Mouse (Mus musculus): ENCODE measurements at regions not wholly inside any gene's neighbourhood (a gene's known extent, or its start where the extent isn't known, plus 50 kb on each side); places are given as distances from the start of the nearest gene placed in this dataset.

GRCm38 (mm10) chr1:185834171-185834570, 282.9 kb downstream of the Lyplal1 start:
- DNase-seq (ENCODE audit: low spot score in 2 of 2), result no peak

DNA sequence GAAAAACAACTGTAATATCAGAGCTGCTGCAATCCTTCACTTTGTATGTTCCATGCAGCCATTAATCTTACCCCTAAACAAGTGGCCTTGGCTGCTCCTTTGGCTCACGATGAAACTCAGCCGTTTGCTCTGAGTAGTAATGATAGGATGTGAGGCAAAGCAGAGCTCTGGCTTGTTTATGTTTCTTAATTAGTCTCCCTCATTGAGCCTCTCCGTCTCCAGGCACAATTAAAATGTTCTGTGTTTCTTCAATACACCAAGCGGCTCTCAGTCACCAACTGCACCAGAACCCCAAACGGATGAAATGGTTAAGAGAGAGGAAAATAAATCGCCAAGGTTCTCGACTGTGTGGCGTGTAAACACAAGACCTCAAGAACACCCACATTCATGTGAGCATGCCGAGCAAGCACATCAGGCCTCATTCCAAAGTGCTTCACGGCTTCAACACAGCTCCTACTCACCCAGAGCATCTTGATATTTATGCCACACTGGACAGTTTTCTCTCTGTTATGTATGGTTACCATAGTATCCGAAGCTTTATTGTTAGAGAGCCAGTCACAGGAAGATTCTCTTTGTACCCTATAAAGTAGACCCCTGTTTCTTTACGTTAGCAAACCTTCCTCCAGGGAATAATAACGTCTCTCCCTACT, 280.4 kb downstream of the Lyplal1 start:
- no peak for DNase-seq (ENCODE audit: low spot score in 2 of 2)

DNA sequence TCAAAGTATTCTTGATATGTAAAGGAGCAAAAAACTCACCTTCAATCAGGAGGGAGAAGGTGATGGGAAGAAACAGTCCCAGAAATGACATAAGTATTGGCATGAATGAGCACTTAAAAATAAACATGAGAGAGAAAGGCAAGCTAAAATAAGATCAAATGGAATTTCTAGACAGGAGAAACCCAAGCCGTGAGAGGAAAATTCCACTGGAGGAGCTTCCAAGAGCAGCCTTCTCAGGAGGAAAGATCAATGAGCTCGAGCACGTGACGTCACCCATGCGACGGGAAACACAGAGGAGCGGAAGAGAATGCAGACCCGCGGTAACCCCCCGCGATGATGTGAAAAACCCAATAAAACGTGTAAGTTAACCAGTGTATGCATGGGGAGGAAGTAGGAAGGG, 274.6 kb downstream of the Lyplal1 start:
- DNase-seq (ENCODE audit: low spot score in 2 of 2), result no peak

GRCm38 (mm10) chr1:185847161-185847560, 269.9 kb downstream of the Lyplal1 start:
- DNase-seq (ENCODE audit: low spot score in 2 of 2), result no peak

DNA sequence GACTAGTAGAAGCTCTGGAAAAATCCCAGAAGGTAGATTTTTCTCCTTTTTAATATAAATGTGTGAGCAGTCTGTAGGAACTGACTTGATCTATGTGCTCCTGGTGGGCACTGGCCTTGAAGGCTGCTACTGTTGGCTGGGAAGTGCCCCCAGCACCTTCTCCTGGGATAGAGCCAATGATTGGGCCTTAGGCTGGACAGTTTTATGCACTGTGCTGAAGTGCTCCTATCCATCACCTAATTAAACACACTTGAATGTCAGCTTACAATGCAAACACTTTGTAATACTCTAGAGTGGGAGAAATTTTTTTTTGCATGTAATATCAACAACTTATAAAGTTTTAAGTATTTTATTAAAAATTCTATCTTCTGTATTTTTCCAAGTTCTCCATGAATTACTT, 266.5 kb downstream of the Lyplal1 start:
- DNase-seq (ENCODE audit: low spot score in 2 of 2), result no peak

GRCm38 (mm10) chr1:185851262-185851893, 265.7 kb downstream of the Lyplal1 start:
- no peak for DNase-seq (ENCODE audit: low spot score in 2 of 2)

GRCm38 (mm10) chr1:185861692-185862091, 255.4 kb downstream of the Lyplal1 start:
- DNase-seq (ENCODE audit: low spot score in 2 of 2), result no peak

DNA sequence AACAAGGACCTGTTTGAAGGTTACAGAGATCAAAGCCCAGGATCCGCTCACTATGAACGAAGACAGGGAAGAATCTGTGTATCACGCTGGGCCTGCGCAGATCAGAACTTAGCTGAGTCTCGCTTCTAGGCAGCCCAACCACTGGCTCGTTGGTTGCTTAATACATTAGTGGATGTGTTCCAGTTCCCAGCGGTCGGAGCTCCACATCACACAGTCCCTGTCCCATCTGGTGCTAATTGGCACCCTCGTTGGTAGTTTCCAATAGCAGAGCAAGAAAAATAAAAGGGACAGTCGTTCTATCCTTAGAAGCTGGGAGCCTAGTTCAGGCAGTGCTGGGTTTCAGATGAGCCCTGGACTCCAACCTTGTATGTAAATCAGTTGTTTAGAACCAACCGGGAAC, 251.2 kb downstream of the Lyplal1 start:
- peak in 1 of 2 experiments; percentile 13 for DNase-seq (ENCODE audit: low spot score in 2 of 2)

DNA sequence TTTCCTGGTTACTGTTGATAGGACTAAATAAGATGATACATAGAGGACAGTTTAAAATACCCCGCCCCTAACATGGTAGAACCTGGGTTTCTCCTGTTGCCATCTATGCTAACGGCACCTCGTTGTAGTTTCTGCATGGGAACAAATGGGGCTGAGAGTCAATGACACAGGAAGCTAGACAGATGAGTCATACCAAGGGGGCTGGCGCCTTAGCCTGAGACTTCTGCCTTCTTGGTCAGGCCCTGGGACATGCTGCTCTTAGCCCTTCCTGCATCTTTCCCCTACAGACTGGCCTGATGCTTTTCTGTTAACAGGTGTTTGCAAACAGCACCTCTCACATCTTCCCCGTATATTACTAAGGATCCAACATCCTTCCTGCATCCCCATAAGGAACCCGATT, 250.5 kb downstream of the Lyplal1 start:
- DNase-seq (ENCODE audit: low spot score in 2 of 2), result no peak

DNA sequence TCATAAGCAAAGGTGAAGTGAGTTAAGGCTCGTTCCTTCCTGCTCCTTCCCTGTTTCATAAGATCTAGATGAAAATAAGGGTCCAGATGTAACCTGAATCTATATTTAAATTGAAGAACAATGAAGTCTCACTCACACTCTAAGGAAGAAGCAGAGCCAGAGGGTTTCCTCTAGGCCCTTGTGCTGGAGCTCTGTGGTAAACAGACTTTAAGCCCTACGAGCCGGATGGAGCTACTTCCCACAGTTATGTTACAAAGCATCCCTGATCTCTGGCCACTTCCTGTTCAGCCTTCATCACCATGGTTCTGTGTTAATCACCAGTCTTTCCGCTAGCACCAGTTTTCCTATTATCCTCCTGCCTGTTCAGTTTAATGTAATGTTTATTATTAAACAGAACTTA, 250.1 kb downstream of the Lyplal1 start:
- no peak for DNase-seq (ENCODE audit: low spot score in 2 of 2)

- no peak for DNase-seq (ENCODE audit: low spot score in 2 of 2)
Measured at GRCm38 (mm10) chr1:185868721-185869120, 248.4 kb downstream of the Lyplal1 start.

- no peak for DNase-seq (ENCODE audit: low spot score in 2 of 2)
Measured at GRCm38 (mm10) chr1:185887031-185887430, 230.1 kb downstream of the Lyplal1 start.

DNA sequence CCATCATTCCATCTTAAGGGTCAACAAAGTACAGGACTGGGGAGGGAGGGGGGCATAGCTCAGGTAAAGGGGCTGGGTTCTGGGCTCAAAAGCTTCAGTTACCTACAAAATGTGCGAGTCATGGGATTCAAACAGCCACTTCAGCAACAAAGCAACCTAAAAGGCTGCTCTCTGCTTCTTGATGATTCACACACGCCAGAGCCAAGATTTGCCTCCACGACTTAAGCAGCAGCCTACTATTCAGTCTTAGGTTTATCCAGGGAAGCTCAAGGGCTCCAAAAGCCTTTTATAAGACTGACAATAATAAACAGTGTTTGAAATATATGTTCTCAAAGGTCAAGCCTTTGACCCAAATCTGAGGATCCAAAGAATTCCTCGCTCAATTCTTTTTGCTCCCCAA, 225.3 kb downstream of the Lyplal1 start:
- no peak for DNase-seq (ENCODE audit: low spot score in 2 of 2)

- no peak for DNase-seq (ENCODE audit: low spot score in 2 of 2)
Measured at GRCm38 (mm10) chr1:185893421-185893820, 223.7 kb downstream of the Lyplal1 start.

DNA sequence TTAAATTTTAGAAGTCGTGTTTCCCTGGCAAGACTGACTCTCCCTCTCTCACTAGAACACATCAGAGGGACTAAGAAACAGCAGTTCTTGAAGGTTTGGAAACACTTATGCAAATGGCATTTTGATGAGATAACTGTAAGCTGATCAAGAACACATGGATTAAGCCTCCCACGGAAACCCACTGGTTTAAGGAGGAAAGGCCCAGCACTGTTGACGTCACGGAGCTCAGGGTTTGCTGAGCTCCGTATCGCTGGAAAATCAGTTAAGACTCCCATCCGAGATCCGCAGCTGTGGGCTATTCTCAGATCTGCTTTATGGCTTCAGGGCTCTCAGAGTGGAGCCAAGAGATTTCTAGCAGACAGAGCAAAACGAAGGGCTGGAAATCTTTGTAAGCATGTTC, 218.6 kb downstream of the Lyplal1 start:
- DNase-seq (ENCODE audit: low spot score in 2 of 2), result peak in 1 of 2 experiments; percentile 15

- no peak for DNase-seq (ENCODE audit: low spot score in 2 of 2)
Measured at GRCm38 (mm10) chr1:185900316-185900715, 216.8 kb downstream of the Lyplal1 start.

DNA sequence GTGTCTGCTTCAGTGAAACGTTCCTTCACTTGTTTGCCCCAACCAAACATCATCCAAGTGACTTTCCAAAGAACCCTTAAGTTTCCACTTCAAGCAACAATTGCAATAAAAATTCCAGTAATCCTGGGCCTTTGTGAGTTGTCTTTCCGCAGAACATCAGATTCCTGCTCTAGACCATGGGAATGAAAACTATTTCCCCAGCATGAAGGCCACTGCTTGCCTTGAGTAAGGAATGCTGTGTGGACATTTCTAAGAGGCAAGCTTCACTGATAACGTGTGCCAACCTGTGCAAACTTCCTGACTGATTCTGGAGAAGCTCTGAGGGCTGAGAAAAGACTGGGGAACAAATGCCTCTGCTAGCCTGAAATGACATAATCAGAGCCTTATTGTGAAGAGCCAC, 214.7 kb downstream of the Lyplal1 start:
- no peak for DNase-seq (ENCODE audit: low spot score in 2 of 2)

GRCm38 (mm10) chr1:185905666-185906065, 211.4 kb downstream of the Lyplal1 start:
- DNase-seq (ENCODE audit: low spot score in 2 of 2), result no peak

DNA sequence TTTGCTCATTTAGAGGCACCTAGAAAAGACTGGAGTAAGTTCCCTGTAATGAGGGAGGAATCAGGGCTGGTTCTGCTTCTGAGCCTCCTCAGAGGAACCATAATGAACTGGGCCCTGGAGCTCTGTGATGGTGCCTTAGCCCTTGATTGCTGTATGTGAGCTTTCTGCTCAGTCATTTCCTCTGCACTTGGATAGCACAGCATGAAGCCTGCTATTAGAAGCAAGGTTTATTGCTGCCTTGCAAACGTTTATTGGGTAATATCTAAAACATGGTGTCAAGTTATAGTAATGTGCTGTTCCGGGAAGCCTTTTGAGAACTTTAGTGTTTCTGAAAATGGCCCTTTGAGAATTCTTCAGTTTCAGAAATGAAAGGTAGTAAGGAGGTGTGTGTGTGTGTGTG, 201.5 kb downstream of the Lyplal1 start:
- no peak for DNase-seq (ENCODE audit: low spot score in 2 of 2)

- no peak for DNase-seq (ENCODE audit: low spot score in 2 of 2)
Measured at GRCm38 (mm10) chr1:185918663-185919062, 198.4 kb downstream of the Lyplal1 start.

DNA sequence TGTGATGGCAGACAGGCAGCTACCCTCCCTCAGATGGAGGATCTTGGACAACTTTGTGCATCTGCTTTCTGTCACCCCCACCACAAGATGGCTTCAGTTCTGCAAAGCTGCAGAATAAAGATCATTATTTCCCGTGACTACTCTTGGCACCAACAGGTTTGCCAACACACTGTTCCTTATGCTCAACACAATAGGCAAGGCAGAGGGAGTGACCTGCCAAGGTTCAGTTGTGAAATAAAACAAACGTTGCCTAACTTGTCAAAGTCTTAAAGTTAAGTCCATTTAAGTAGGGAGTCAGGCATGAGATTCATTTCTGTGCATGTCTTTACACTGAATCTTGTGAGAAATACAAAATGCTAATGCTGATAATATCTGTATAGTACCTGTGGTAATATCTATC, 193.4 kb downstream of the Lyplal1 start:
- no peak for DNase-seq (ENCODE audit: low spot score in 2 of 2)

DNA sequence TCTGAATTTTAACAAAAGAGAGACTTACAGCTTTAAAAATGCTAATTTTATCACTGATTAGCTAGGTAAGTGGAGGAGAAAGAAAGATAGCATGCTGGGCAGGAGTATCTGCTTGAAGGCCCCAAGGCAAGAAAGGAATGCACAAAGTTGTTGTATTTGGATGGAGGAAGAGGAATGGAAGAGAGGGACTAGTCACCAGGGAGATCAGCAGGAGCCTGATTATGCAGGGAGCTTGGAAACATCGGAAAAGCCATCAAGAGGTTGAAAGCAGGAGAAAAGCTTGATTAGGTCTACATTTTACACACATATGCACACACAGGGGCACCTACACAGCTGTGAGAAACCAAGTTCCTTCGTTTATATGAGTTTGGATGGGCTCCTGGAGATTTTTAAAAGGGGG, 188.1 kb downstream of the Lyplal1 start:
- no peak for DNase-seq (ENCODE audit: low spot score in 2 of 2)

DNA sequence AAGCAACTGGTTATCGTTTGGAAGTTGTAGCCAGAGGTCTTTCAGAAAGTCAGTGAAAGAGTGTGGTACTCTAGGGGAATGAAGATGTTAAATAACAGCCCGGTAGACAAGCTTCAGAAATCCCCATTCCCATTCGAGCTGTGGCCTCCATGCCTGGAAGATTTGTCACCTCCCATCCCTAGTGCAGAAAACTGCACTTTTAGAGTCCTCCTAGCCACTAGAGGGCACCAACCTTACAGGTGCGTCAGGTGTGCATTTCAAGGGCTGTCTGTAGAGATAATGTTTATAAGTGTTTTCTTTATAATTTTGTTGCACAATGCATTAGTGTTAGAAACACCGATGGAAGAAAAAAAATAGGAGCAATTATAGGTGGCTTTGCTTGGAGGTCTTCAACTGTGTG, 187.3 kb downstream of the Lyplal1 start:
- DNase-seq (ENCODE audit: low spot score in 2 of 2), result no peak
